Mouse (Mus musculus) midbrain, embryonic 12.5 days (tissue): ENCODE data around the gene Cdk18. TPM values are rescaled to one million over a fixed set of nuclear protein-coding genes. Genes with fewer than 3 reads are reported as not detected.

ENCODE experiments used
- ATAC-seq: fragments of 200-750 bp; cut with Nextera tagmentation; 2 replicates; pipeline ENCODE4 v1.8.0; 2017; ENCODE audit warnings: low read depth, moderate TSS enrichment, moderate library complexity; ENCODE audit not compliant: low FRiP score
- H3K27ac ChIP-seq: fragments of 300-500 bp; sonication (generic); replicated peaks from 2 replicates; pipeline ENCODE4 v1.5.1; 2016; ENCODE audit warnings: mild to moderate bottlenecking
- H3K27me3 ChIP-seq: fragments of 300-500 bp; sonication (generic); 2 replicates; pipeline ENCODE4 v1.6.1; 2016; ENCODE audit warnings: mild to moderate bottlenecking
- H3K36me3 ChIP-seq: fragments of 300-500 bp; sonication (generic); 2 replicates; pipeline ENCODE4 v1.6.1; 2016
- H3K4me1 ChIP-seq: fragments of 300-500 bp; sonication (generic); 2 replicates; pipeline ENCODE4 v1.6.1; 2016
- H3K4me2 ChIP-seq: fragments of 300-500 bp; sonication (generic); replicated peaks from 2 replicates; pipeline ENCODE4 v1.6.1; 2016; ENCODE audit warnings: mild to moderate bottlenecking, moderate library complexity
- H3K4me3 ChIP-seq: fragments of 300-500 bp; sonication (generic); 2 replicates; pipeline ENCODE4 v1.5.1; 2016; ENCODE audit warnings: mild to moderate bottlenecking
- H3K9ac ChIP-seq: fragments of 300-500 bp; sonication (generic); replicated peaks from 2 replicates; pipeline ENCODE4 v1.6.1; 2016; ENCODE audit warnings: mild to moderate bottlenecking, moderate library complexity
- H3K9me3 ChIP-seq: fragments of 300-500 bp; sonication (generic); 2 replicates; pipeline ENCODE4 v1.6.1; 2016; ENCODE audit warnings: mild to moderate bottlenecking
- WGBS: fragments of 180-500 bp; shearing (Covaris S2); methylation state at CpG from one replicate; pipeline ENCODE4 v1.1.7; 2016; 5-methylcytosine and 5-hydroxymethylcytosine counted together
- polyA plus RNA-seq: library from polyadenylated mRNA; unstranded; fragments of >200 nt; fragmentation: Nextera tagmentation; extraction: Ambion mirVana; gene quantifications from 2 replicates; pipeline ENCODE4 v1.2.1, GENCODE M21; 2016

Cdk18 gene
- polyA plus RNA-seq, 1 experiment from 2014 or later = 1.6 TPM

- no peak overlapping the region for H3K9ac ChIP-seq
- WGBS = 87% methylated on average over 7 of the region's 7 CpGs
- no peaks in the 10 kb centered on the region for H3K36me3 ChIP-seq
- no peak for ATAC-seq
- no peak overlapping the region for H3K4me3 ChIP-seq
- peaks cover 47% of the 10 kb centered on the region for H3K27me3 ChIP-seq
- H3K9me3 ChIP-seq = no peaks in the 10 kb centered on the region
- no peak overlapping the region for H3K4me2 ChIP-seq
- no peak overlapping the region for H3K27ac ChIP-seq
- H3K4me1 ChIP-seq = peaks cover 14% of the 10 kb centered on the region
These were observed 3.9 kb downstream of the Cdk18 start for GRCm38 (mm10) chr1:132135631-132136030.

- peaks cover 8% of the 10 kb centered on the region for H3K4me1 ChIP-seq
- H3K27ac ChIP-seq = no peak overlapping the region
- no peak for ATAC-seq
- H3K36me3 ChIP-seq = no peaks in the 10 kb centered on the region
- H3K27me3 ChIP-seq = peaks cover 12% of the 10 kb centered on the region
- H3K9me3 ChIP-seq = no peaks in the 10 kb centered on the region
- WGBS = 80% methylated on average over 7 of the region's 7 CpGs
- no peak overlapping the region for H3K4me3 ChIP-seq
- no peak overlapping the region for H3K9ac ChIP-seq
- no peak overlapping the region for H3K4me2 ChIP-seq
These were observed 11.2 kb downstream of the Cdk18 start for GRCm38 (mm10) chr1:132128311-132128710.

- WGBS = 80% methylated on average over 6 of the region's 6 CpGs
- H3K9ac ChIP-seq = no peak overlapping the region
- H3K4me2 ChIP-seq = no peak overlapping the region
- no peak overlapping the region for H3K4me3 ChIP-seq
- no peak overlapping the region for H3K27ac ChIP-seq
- no peaks in the 10 kb centered on the region for H3K9me3 ChIP-seq
- no peak for ATAC-seq
- H3K36me3 ChIP-seq = no peaks in the 10 kb centered on the region
- peaks cover 15% of the 10 kb centered on the region; the same call in 1 of the 2 replicates for H3K27me3 ChIP-seq
- peaks cover 6% of the 10 kb centered on the region for H3K4me1 ChIP-seq
These were observed 13.6 kb downstream of the Cdk18 start for GRCm38 (mm10) chr1:132125803-132126405.

GRCm38 (mm10) chr1:132125249-132125648 lies 14.2 kb downstream of the Cdk18 start:
- Histone ChIP-seq H3K9me3 (no peaks in the 10 kb centered on the region), H3K27ac (no peak overlapping the region), H3K4me2 (no peak overlapping the region), H3K36me3 (no peaks in the 10 kb centered on the region), H3K4me1 (peaks cover 6% of the 10 kb centered on the region), H3K4me3 (no peak overlapping the region), H3K9ac (no peak overlapping the region), H3K27me3 (peaks cover 15% of the 10 kb centered on the region; the same call in 1 of the 2 replicates)
- ATAC-seq = no peak
- WGBS = 59% methylated on average over 4 of the region's 4 CpGs

GRCm38 (mm10) chr1:132123420-132124014 lies 16.0 kb downstream of the Cdk18 start:
- peak; percentile 57 for ATAC-seq
- Histone ChIP-seq H3K4me1 (peaks cover 6% of the 10 kb centered on the region), H3K36me3 (no peaks in the 10 kb centered on the region), H3K4me2 (no peak overlapping the region), H3K4me3 (no peak overlapping the region), H3K27ac (peak overlapping the region; percentile 70), H3K27me3 (peaks cover 15% of the 10 kb centered on the region; the same call in 1 of the 2 replicates), H3K9me3 (no peaks in the 10 kb centered on the region), H3K9ac (no peak overlapping the region)
- WGBS = 44% methylated on average over 9 of the region's 9 CpGs

- H3K4me3 ChIP-seq = no peak overlapping the region
These were observed 17.6 kb downstream of the Cdk18 start for GRCm38 (mm10) chr1:132121895-132122294.

GRCm38 (mm10) chr1:132121236-132121635 lies 18.2 kb downstream of the Cdk18 start:
- no peak overlapping the region for H3K4me3 ChIP-seq
- no peak overlapping the region for H3K4me2 ChIP-seq
- no peaks in the 10 kb centered on the region for H3K9me3 ChIP-seq
- peaks cover 6% of the 10 kb centered on the region for H3K4me1 ChIP-seq
- no peak overlapping the region for H3K9ac ChIP-seq
- no peaks in the 10 kb centered on the region for H3K36me3 ChIP-seq
- ATAC-seq = peak; percentile 53; the same call in 1 of the 2 replicates
- peaks cover 15% of the 10 kb centered on the region; the same call in 1 of the 2 replicates for H3K27me3 ChIP-seq
- 20% methylated on average over 6 of the region's 6 CpGs for WGBS
- 0 out of 2 replicates have a peak overlapping the region, but pooled peaks have one; percentile 30 for H3K27ac ChIP-seq

More at GRCm38 (mm10) chr1:132121895-132122294, 17.6 kb downstream of the Cdk18 start:
- no peak overlapping the region for H3K9ac ChIP-seq
- no peaks in the 10 kb centered on the region for H3K9me3 ChIP-seq
- no peaks in the 10 kb centered on the region for H3K36me3 ChIP-seq
- ATAC-seq = no peak
- H3K4me2 ChIP-seq = no peak overlapping the region
- H3K4me1 ChIP-seq = peaks cover 6% of the 10 kb centered on the region
- 88% methylated on average over 6 of the region's 6 CpGs for WGBS
- H3K27ac ChIP-seq = no peak overlapping the region
- H3K27me3 ChIP-seq = peaks cover 15% of the 10 kb centered on the region; the same call in 1 of the 2 replicates

- H3K27ac ChIP-seq = no peak overlapping the region
- H3K9me3 ChIP-seq = no peaks in the 10 kb centered on the region
- no peak for ATAC-seq
- H3K4me2 ChIP-seq = peak overlapping the region; percentile 26
- H3K9ac ChIP-seq = no peak overlapping the region
- H3K4me3 ChIP-seq = no peak overlapping the region
- WGBS = 16% methylated on average over 18 of the region's 18 CpGs
- no peaks in the 10 kb centered on the region for H3K4me1 ChIP-seq
- no peaks in the 10 kb centered on the region for H3K36me3 ChIP-seq
- H3K27me3 ChIP-seq = no peaks in the 10 kb centered on the region; the same call in 1 of the 2 replicates
These were observed 22.9 kb downstream of the Cdk18 start for GRCm38 (mm10) chr1:132116606-132117005.

GRCm38 (mm10) chr1:132113098-132113497 lies 26.4 kb downstream of the Cdk18 start:
- WGBS = 61% methylated on average over 3 of the region's 3 CpGs
- no peaks in the 10 kb centered on the region for H3K4me1 ChIP-seq

GRCm38 (mm10) chr1:132112426-132112825 lies 27.1 kb downstream of the Cdk18 start:
- Histone ChIP-seq H3K4me1 (no peaks in the 10 kb centered on the region), H3K9me3 (no peaks in the 10 kb centered on the region), H3K27me3 (no peaks in the 10 kb centered on the region; the same call in 1 of the 2 replicates), H3K36me3 (no peaks in the 10 kb centered on the region), H3K4me3 (no peak overlapping the region), H3K4me2 (no peak overlapping the region), H3K9ac (no peak overlapping the region), H3K27ac (no peak overlapping the region)
- WGBS = 76% methylated on average over 8 of the region's 8 CpGs
- ATAC-seq = no peak

More at GRCm38 (mm10) chr1:132113098-132113497, 26.4 kb downstream of the Cdk18 start:
- Histone ChIP-seq H3K4me3 (no peak overlapping the region), H3K4me2 (no peak overlapping the region), H3K9me3 (no peaks in the 10 kb centered on the region), H3K9ac (no peak overlapping the region), H3K27ac (no peak overlapping the region), H3K27me3 (no peaks in the 10 kb centered on the region; the same call in 1 of the 2 replicates), H3K36me3 (no peaks in the 10 kb centered on the region)
- ATAC-seq = no peak

GRCm38 (mm10) chr1:132111411-132111810 lies 28.1 kb downstream of the Cdk18 start:
- Histone ChIP-seq H3K9me3 (no peaks in the 10 kb centered on the region), H3K4me2 (no peak overlapping the region), H3K27ac (no peak overlapping the region), H3K36me3 (no peaks in the 10 kb centered on the region), H3K4me1 (no peaks in the 10 kb centered on the region), H3K27me3 (no peaks in the 10 kb centered on the region; the same call in 1 of the 2 replicates), H3K9ac (no peak overlapping the region), H3K4me3 (no peak overlapping the region)
- WGBS = 50% methylated on average over 1 of the region's 1 CpGs
- ATAC-seq = no peak

- H3K4me3 ChIP-seq = no peak overlapping the region
- no peak overlapping the region for H3K4me2 ChIP-seq
- no peaks in the 10 kb centered on the region for H3K27me3 ChIP-seq
- no peaks in the 10 kb centered on the region for H3K36me3 ChIP-seq
- H3K9ac ChIP-seq = no peak overlapping the region
- no peaks in the 10 kb centered on the region for H3K9me3 ChIP-seq
- H3K27ac ChIP-seq = no peak overlapping the region
- 71% methylated on average over 2 of the region's 2 CpGs for WGBS
- ATAC-seq = no peak
- H3K4me1 ChIP-seq = no peaks in the 10 kb centered on the region
These were observed 30.1 kb downstream of the Cdk18 start for GRCm38 (mm10) chr1:132109368-132109767.
